Mouse (Mus musculus): Measurements from ENCODE around the gene Sult1d1. TPM values are rescaled to one million over a fixed set of nuclear protein-coding genes. Genes with fewer than 3 reads are reported as not detected.
A peak's percentile ranks its signal among the peaks of the same experiment; 100 is the strongest.
"Not testable (repeated sequence)": the region's sequence is repeated elsewhere in the genome, so short reads cannot be mapped to it uniquely, and the experiment has no call there.

The Sult1d1 gene
- total and polyA plus RNA-seq, 2 experiments: 6.7 to 268 TPM

DNA sequence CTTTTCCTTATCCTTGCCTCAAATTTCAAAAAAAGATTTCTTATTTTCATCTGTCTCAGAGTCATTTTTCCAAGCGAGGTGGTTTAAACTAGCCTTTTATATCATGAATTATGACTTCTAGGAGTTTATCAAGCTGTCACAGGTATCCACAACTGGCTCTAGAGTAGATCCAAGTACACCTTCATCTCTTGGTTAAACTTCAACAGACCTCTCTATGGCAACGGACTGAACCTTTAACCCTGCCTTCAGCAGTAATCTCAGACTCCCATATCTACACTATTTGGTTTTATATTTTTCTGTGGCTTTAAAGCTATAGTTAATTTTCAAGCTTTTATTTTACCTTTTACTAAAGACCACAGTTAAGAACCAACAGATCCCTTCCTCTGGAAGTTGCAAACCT lies 36.5 kb downstream of the Sult1d1 start:
- H3K4me3 ChIP-seq (ENCODE audit: insufficient read depth, low read depth, low read length): no peak overlapping the region
- no peak overlapping the region for H3K9ac ChIP-seq (ENCODE audit: low read depth, low read length)
- peak; percentile 93 for DNase-seq (ENCODE audit: extremely low read depth, low read depth, low spot score)
- no peaks in the 10 kb centered on the region; the same call in 1 of the 2 replicates for H3K36me3 ChIP-seq (ENCODE audit: control insufficient read depth, insufficient read depth, low read length)
- 16% methylated on average over 2 of the region's 2 CpGs for WGBS
- no peaks in the 10 kb centered on the region; the same call in 1 of the 2 replicates for H3K79me2 ChIP-seq (ENCODE audit: control insufficient read depth, insufficient read depth, low read length)
- TF ChIP-seq POLR2A (IDR thresholded peaks at IDR 0.05; ENCODE audit: extremely low read depth, insufficient read depth, low read length) (no peak), CTCF (IDR thresholded peaks at IDR 0.05; ENCODE audit: low read depth, low read length) (no peak)
- H3K27ac ChIP-seq (replicated peaks; ENCODE audit: insufficient read depth, low read depth, low read length): peak overlapping the region; percentile 78
- H3K27me3 ChIP-seq (ENCODE audit: control insufficient read depth, insufficient read depth, low read length): no peaks in the 10 kb centered on the region
- H3K4me1 ChIP-seq (ENCODE audit: control insufficient read depth, insufficient read depth, low read length): peaks cover 1% of the 10 kb centered on the region; the same call in 1 of the 2 replicates

DNA sequence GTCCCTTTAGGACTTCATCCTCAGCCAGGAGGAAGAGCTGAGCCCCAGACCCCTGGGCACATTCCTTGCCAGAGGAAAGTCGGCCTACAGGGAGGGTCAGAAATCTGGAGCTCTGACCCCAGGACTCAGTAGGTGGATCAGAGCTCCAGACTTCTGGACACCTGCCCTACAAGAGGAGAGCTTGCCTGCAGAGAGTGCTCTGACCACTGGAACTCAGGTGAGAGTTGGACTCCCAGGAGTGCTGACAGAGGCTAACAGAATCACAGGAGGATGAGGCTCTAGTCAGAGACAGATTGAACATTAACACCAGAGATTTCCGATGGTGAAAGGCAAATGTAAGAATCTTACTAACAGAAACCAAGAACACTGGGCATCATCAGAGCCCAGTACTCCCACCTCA lies 45.3 kb downstream of the Sult1d1 start:
- 88% methylated on average over 2 of the region's 2 CpGs for WGBS
- not testable (repeated sequence) for H3K4me3 ChIP-seq (ENCODE audit: insufficient read depth, low read depth, low read length); H3K9ac ChIP-seq (ENCODE audit: low read depth, low read length); H3K79me2 ChIP-seq (ENCODE audit: control insufficient read depth, insufficient read depth, low read length); H3K27ac ChIP-seq (replicated peaks; ENCODE audit: insufficient read depth, low read depth, low read length); H3K36me3 ChIP-seq (ENCODE audit: control insufficient read depth, insufficient read depth, low read length); DNase-seq (ENCODE audit: extremely low read depth, low read depth, low spot score); H3K27me3 ChIP-seq (ENCODE audit: control insufficient read depth, insufficient read depth, low read length); H3K4me1 ChIP-seq (ENCODE audit: control insufficient read depth, insufficient read depth, low read length)

DNA sequence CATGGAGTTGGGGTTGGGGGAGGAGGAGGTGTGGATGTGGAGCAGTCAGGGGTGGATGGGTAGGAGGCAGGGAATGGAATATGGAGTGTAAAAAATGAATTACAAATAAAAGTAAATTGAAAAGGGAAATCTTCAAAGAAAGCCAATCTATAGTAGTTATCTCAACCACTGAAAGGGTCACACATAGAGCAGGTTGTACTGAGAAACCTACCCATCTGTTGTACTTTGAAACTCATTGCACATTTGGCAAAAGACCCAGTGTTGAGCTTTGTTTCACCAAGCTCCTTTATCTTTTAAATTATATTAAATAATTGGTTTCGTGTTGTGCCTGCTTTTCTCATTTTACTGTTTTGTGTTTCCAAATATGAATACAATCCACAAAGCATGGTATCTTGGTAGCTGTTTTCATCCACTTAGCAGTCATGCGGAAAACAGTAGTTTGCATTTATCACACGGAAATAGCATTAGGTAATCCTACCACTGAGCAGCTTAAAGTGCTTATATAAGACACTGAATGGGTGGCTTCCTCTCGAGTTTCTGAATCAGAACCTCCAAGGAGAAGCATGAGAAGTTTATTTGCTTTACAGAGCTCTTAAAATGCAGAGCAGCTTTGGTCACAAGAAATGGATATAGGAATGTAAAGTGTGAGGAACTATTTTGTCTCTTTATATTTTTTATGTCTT lies 62.9 kb downstream of the Sult1d1 start:
- H3K79me2 ChIP-seq (ENCODE audit: control insufficient read depth, insufficient read depth, low read length): no peaks in the 10 kb centered on the region
- 70% methylated on average over 4 of the region's 4 CpGs for WGBS
- H3K27me3 ChIP-seq (ENCODE audit: control insufficient read depth, insufficient read depth, low read length): no peaks in the 10 kb centered on the region
- no peaks in the 10 kb centered on the region for H3K4me1 ChIP-seq (ENCODE audit: control insufficient read depth, insufficient read depth, low read length)
- peak; percentile 13 for DNase-seq (ENCODE audit: extremely low read depth, low read depth, low spot score)
- H3K4me3 ChIP-seq (ENCODE audit: insufficient read depth, low read depth, low read length): no peak overlapping the region
- no peak overlapping the region for H3K27ac ChIP-seq (replicated peaks; ENCODE audit: insufficient read depth, low read depth, low read length)
- H3K9ac ChIP-seq (ENCODE audit: low read depth, low read length): no peak overlapping the region
- no peaks in the 10 kb centered on the region for H3K36me3 ChIP-seq (ENCODE audit: control insufficient read depth, insufficient read depth, low read length)
- TF ChIP-seq CTCF (IDR thresholded peaks at IDR 0.05; ENCODE audit: low read depth, low read length) (no peak), POLR2A (IDR thresholded peaks at IDR 0.05; ENCODE audit: extremely low read depth, insufficient read depth, low read length) (no peak)

Other genes starting within 250 kb of the Sult1d1 start
- 509 and 549 TPM in 2 replicates for gene Ugt2a3, start 231.8 kb downstream of the Sult1d1 start, total RNA-seq (2014; rRNA removed)
- 108 and 121 TPM in 2 replicates for gene Ugt2a3, start 231.8 kb downstream of the Sult1d1 start, polyA plus RNA-seq (2012; rRNA removed)
- gene Ugt2b38, start 144.8 kb downstream of the Sult1d1 start, total RNA-seq (2014; rRNA removed): 3.0 and 3.7 TPM in 2 replicates
- 0.05 and 1.4 TPM in 2 replicates for gene Ugt2b38, start 144.8 kb downstream of the Sult1d1 start, polyA plus RNA-seq (2012; rRNA removed)
- gene Ugt2a2, start 86.8 kb downstream of the Sult1d1 start, total RNA-seq (2014; rRNA removed): not detected in 2 replicates
- not detected in 2 replicates for gene Ugt2a2, start 86.8 kb downstream of the Sult1d1 start, polyA plus RNA-seq (2012; rRNA removed)
- not detected in 2 replicates for gene Gm43638, start 82.2 kb downstream of the Sult1d1 start, total RNA-seq (2014; rRNA removed)
- not detected in 2 replicates for gene Gm43638, start 82.2 kb downstream of the Sult1d1 start, polyA plus RNA-seq (2012; rRNA removed)
- gene Ugt2a1, start 78.2 kb downstream of the Sult1d1 start, total RNA-seq (2014; rRNA removed): not detected in 2 replicates
- not detected in 2 replicates for gene Ugt2a1, start 78.2 kb downstream of the Sult1d1 start, polyA plus RNA-seq (2012; rRNA removed)
- gene Sult1b1, start 30.8 kb downstream of the Sult1d1 start, total RNA-seq (2014; rRNA removed): 21.9 and 36.1 TPM in 2 replicates
- 1.9 and 3.7 TPM in 2 replicates for gene Sult1b1, start 30.8 kb downstream of the Sult1d1 start, polyA plus RNA-seq (2012; rRNA removed)
- 0.09 and 0.20 TPM in 2 replicates for gene Sult1e1, start 22.6 kb upstream of the Sult1d1 start, total RNA-seq (2014; rRNA removed)
- 0.49 TPM in 1 of 2 replicates, not detected in the other for gene Sult1e1, start 22.6 kb upstream of the Sult1d1 start, polyA plus RNA-seq (2012; rRNA removed)
- gene Csn1s1, start 97.2 kb upstream of the Sult1d1 start, total RNA-seq (2014; rRNA removed): not detected in 2 replicates
- not detected in 2 replicates for gene Csn1s1, start 97.2 kb upstream of the Sult1d1 start, polyA plus RNA-seq (2012; rRNA removed)
- gene Csn2, start 130.6 kb upstream of the Sult1d1 start, total RNA-seq (2014; rRNA removed): not detected in 2 replicates
- gene Csn2, start 130.6 kb upstream of the Sult1d1 start, polyA plus RNA-seq (2012; rRNA removed): 0.14 TPM in 1 of 2 replicates, not detected in the other
- not detected in 2 replicates for gene Csn1s2a, start 205.5 kb upstream of the Sult1d1 start, total RNA-seq (2014; rRNA removed)
- gene Csn1s2a, start 205.5 kb upstream of the Sult1d1 start, polyA plus RNA-seq (2012; rRNA removed): not detected in 2 replicates
- not detected in 2 replicates for gene Csn1s2b, start 239.1 kb upstream of the Sult1d1 start, total RNA-seq (2014; rRNA removed)
- gene Csn1s2b, start 239.1 kb upstream of the Sult1d1 start, polyA plus RNA-seq (2012; rRNA removed): not detected in 2 replicates